In the genomic region with DNA sequence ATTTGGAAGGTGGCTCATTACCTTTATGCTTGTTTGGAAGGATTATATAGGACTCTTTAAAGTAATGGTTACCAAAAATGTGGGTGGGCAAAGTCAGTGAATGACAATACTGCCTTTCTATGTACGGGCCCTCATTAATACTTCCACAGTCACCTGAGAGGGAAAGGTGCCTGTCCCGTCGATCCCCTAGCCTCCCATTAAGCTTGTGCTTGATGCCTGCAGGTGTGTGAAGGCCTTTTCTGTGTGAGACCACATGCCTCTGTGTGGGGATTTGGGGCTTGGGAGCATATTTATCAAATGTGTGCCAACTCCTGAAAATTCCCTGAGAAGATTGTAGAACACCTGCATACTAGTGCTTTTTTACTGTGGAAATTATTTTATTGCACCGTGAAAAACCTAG, we compare ENCODE assay signal across 30 mouse cellular contexts.
"Had no signal": no experiment of that assay in that cellular context is flagged by ENCODE, and none has a peak within 500 bp of the region (broad histone marks: within the 10 kb centered on the region; RNA-seq: fewer than 3 reads in every experiment).

No protein-coding gene starts in this region.

- H3K27me3 ChIP-seq: limb, embryonic 15.5 days; liver, embryonic 12.5 days; liver, embryonic 13.5 days; liver, embryonic 15.5 days; lung, embryonic 15.5 days; megakaryocyte, embryonic 14.5 days; midbrain, embryonic 12.5 days; midbrain, embryonic 13.5 days; midbrain, embryonic 15.5 days; neural tube, embryonic 12.5 days had no signal

- H3K9me3 ChIP-seq: limb, embryonic 15.5 days; liver, embryonic 12.5 days; liver, embryonic 13.5 days; liver, embryonic 15.5 days; lung, embryonic 15.5 days; megakaryocyte, embryonic 14.5 days; midbrain, embryonic 10.5 days; midbrain, embryonic 12.5 days; midbrain, embryonic 13.5 days; midbrain, embryonic 15.5 days; neural tube, embryonic 12.5 days had no signal

- H3K27ac ChIP-seq: left cerebral cortex, adult 2 months; limb, embryonic 15.5 days; liver, embryonic 12.5 days; liver, embryonic 13.5 days; liver, embryonic 14.5 days; liver, embryonic 15.5 days; lung, embryonic 15.5 days; macrophage; midbrain, embryonic 10.5 days; midbrain, embryonic 12.5 days; midbrain, embryonic 13.5 days; midbrain, embryonic 15.5 days; neural tube, embryonic 12.5 days had no signal

- H3K36me3 ChIP-seq: limb, embryonic 15.5 days; liver, embryonic 12.5 days; liver, embryonic 13.5 days; liver, embryonic 15.5 days; lung, embryonic 15.5 days; midbrain, embryonic 10.5 days; midbrain, embryonic 12.5 days; midbrain, embryonic 13.5 days; midbrain, embryonic 15.5 days; neural tube, embryonic 12.5 days had no signal

- H3K9ac ChIP-seq: limb, embryonic 15.5 days; liver, embryonic 12.5 days; liver, embryonic 13.5 days; liver, embryonic 14.5 days; liver, embryonic 15.5 days; liver, postnatal 0 days; lung, embryonic 14.5 days; lung, embryonic 15.5 days; midbrain, embryonic 12.5 days; midbrain, embryonic 13.5 days; midbrain, embryonic 15.5 days; neural tube, embryonic 12.5 days had no signal

- H3K4me3 ChIP-seq: left cerebral cortex, adult 2 months; limb, embryonic 15.5 days; liver, embryonic 12.5 days; liver, embryonic 13.5 days; liver, embryonic 15.5 days; lung, embryonic 15.5 days; megakaryocyte, embryonic 14.5 days; midbrain, embryonic 10.5 days; midbrain, embryonic 12.5 days; midbrain, embryonic 13.5 days; midbrain, embryonic 15.5 days; myocyte; neural tube, embryonic 12.5 days had no signal

- DNase-seq: left cerebral cortex, postnatal 4 days; liver; liver, embryonic 13.5 days; liver, postnatal 0 days; lung, adult 18-20 months; lung, adult 2 months; lung, embryonic 14.5 days; lung, postnatal 10 days; lung, postnatal 14 days; lung, postnatal 36 days; lung, postnatal 4 days; midbrain, embryonic 14.5 days had no signal

- H3K4me2 ChIP-seq: limb, embryonic 15.5 days; liver, embryonic 11.5 days; liver, embryonic 12.5 days; liver, embryonic 13.5 days; liver, embryonic 15.5 days; lung, embryonic 14.5 days; lung, embryonic 15.5 days; midbrain, embryonic 11.5 days; midbrain, embryonic 12.5 days; midbrain, embryonic 13.5 days; midbrain, embryonic 15.5 days; neural tube, embryonic 12.5 days had no signal

- H3K4me1 ChIP-seq: limb, embryonic 15.5 days; liver, embryonic 12.5 days; liver, embryonic 13.5 days; liver, embryonic 15.5 days; lung, embryonic 15.5 days; megakaryocyte, embryonic 14.5 days; midbrain, embryonic 10.5 days; midbrain, embryonic 12.5 days; midbrain, embryonic 13.5 days; midbrain, embryonic 15.5 days; neural tube, embryonic 12.5 days had no signal

- ATAC-seq: liver, embryonic 12.5 days; liver, postnatal 0 days; lung, postnatal 0 days; midbrain, embryonic 13.5 days; midbrain, embryonic 15.5 days; midbrain, embryonic 16.5 days had no signal
